Mouse (Mus musculus): ENCODE measurements around the gene Gm13288.
"Not testable (repeated sequence)": the region's sequence is repeated elsewhere in the genome, so short reads cannot be mapped to it uniquely, and the experiment has no call there.

Gm13288 gene

GRCm38 (mm10) chr4:88805231-88805630 is at the start of gene Gm13288:
Gene Gm13288, plus strand, starts transcription at chr4:88805531.
- not testable (repeated sequence) for DNase-seq (ENCODE audit: low spot score in 2 of 2)

GRCm38 (mm10) chr4:88756581-88757513 is 48.5 kb upstream of the Gm13288 start:
- DNase-seq (ENCODE audit: low spot score in 2 of 2) = peak in 1 of 2 experiments; percentile 29

- peak; percentile 91 to 94 for DNase-seq (ENCODE audit: low spot score in 2 of 2)
Measured at GRCm38 (mm10) chr4:88757628-88758031, 47.7 kb upstream of the Gm13288 start.

- peak; percentile 23 to 44 for DNase-seq (ENCODE audit: low spot score in 2 of 2)
Measured at GRCm38 (mm10) chr4:88758751-88759150, 46.6 kb upstream of the Gm13288 start.

GRCm38 (mm10) chr4:88759610-88760268 is 45.6 kb upstream of the Gm13288 start, which contains the start of gene Gm13283:
Gene Gm13283, plus strand, starts transcription at chr4:88760119.
- DNase-seq (ENCODE audit: low spot score in 2 of 2) = peak; percentile 44 to 67

GRCm38 (mm10) chr4:88760431-88760830 is 44.9 kb upstream of the Gm13288 start:
- peak; percentile 85 for DNase-seq (ENCODE audit: low spot score in 2 of 2)

- DNase-seq (ENCODE audit: low spot score in 2 of 2) = peak; percentile 64 to 73
Measured at GRCm38 (mm10) chr4:88761776-88762175, 43.6 kb upstream of the Gm13288 start.

- peak; percentile 32 to 35 for DNase-seq (ENCODE audit: low spot score in 2 of 2)
Measured at GRCm38 (mm10) chr4:88762341-88762740, 43.0 kb upstream of the Gm13288 start.

GRCm38 (mm10) chr4:88763384-88764018 is 41.8 kb upstream of the Gm13288 start:
- DNase-seq (ENCODE audit: low spot score in 2 of 2) = peak; percentile 76 to 78

GRCm38 (mm10) chr4:88773534-88773933 is 31.8 kb upstream of the Gm13288 start, which contains the start of gene Gm13290:
Gene Gm13290, plus strand, starts transcription at chr4:88773834.
- DNase-seq (ENCODE audit: low spot score in 2 of 2) = not testable (repeated sequence)

GRCm38 (mm10) chr4:88776622-88777021 is 28.7 kb upstream of the Gm13288 start, which contains the start of gene Gm13289:
Gene Gm13289, plus strand, starts transcription at chr4:88776922.
- not testable (repeated sequence) for DNase-seq (ENCODE audit: low spot score in 2 of 2)

- DNase-seq (ENCODE audit: low spot score in 2 of 2) = not testable (repeated sequence)
Measured at GRCm38 (mm10) chr4:88779550-88779949, 25.8 kb upstream of the Gm13288 start, which contains the start of gene Gm13272. Gene Gm13272, plus strand, starts transcription at chr4:88779850.

- DNase-seq (ENCODE audit: low spot score in 2 of 2) = not testable (repeated sequence)
Measured at GRCm38 (mm10) chr4:88780320-88780719, 25.0 kb upstream of the Gm13288 start.

GRCm38 (mm10) chr4:88781831-88782230 is 23.5 kb upstream of the Gm13288 start, which contains the start of gene Ifnz:
Gene Ifnz, plus strand, starts transcription at chr4:88782131.
- DNase-seq (ENCODE audit: low spot score in 2 of 2) = not testable (repeated sequence)

- not testable (repeated sequence) for DNase-seq (ENCODE audit: low spot score in 2 of 2)
Measured at GRCm38 (mm10) chr4:88782335-88782734, 23.0 kb upstream of the Gm13288 start.

GRCm38 (mm10) chr4:88785409-88785808 is 19.9 kb upstream of the Gm13288 start, which contains the start of gene Gm13276:
Gene Gm13276, plus strand, starts transcription at chr4:88785709.
- DNase-seq (ENCODE audit: low spot score in 2 of 2) = not testable (repeated sequence)

- peak; percentile 53 to 73 for DNase-seq (ENCODE audit: low spot score in 2 of 2)
Measured at GRCm38 (mm10) chr4:88788402-88788801, 16.9 kb upstream of the Gm13288 start, which contains the start of gene Gm13277. Gene Gm13277, plus strand, starts transcription at chr4:88788632.

GRCm38 (mm10) chr4:88791250-88791649 is 14.1 kb upstream of the Gm13288 start, which contains the start of gene Gm13278:
Gene Gm13278, plus strand, starts transcription at chr4:88791550.
- DNase-seq (ENCODE audit: low spot score in 2 of 2) = not testable (repeated sequence)

GRCm38 (mm10) chr4:88793936-88794675 is 11.2 kb upstream of the Gm13288 start, which contains the start of gene Gm13275:
Gene Gm13275, plus strand, starts transcription at chr4:88794487.
- DNase-seq (ENCODE audit: low spot score in 2 of 2) = peak; percentile 88 to 90

- DNase-seq (ENCODE audit: low spot score in 2 of 2) = not testable (repeated sequence)
Measured at GRCm38 (mm10) chr4:88797097-88797496, 8.2 kb upstream of the Gm13288 start, which contains the start of gene Gm13279. Gene Gm13279, plus strand, starts transcription at chr4:88797397.
